Mouse (Mus musculus) myocyte (in vitro differentiated cells): ENCODE measurements at regions not wholly inside any gene's neighbourhood (a gene's known extent, or its start where the extent isn't known, plus 50 kb on each side); places are given as distances from the start of the nearest gene placed in this dataset.

Experiments
- H3K27me3 ChIP-seq: one replicate; pipeline ENCODE4 v1.6.1; 2011; ENCODE audit not compliant: control insufficient read depth, insufficient read depth, insufficient read length
- H3K36me3 ChIP-seq: one replicate; pipeline ENCODE4 v1.6.1; 2011; ENCODE audit not compliant: control insufficient read depth, insufficient read depth
- H3K4me2 ChIP-seq: one replicate; pipeline ENCODE4 v1.6.1; 2011; ENCODE audit warnings: low read depth, control low read depth
- H3K4me3 ChIP-seq: one replicate; pipeline ENCODE4 v1.5.1; 2011; ENCODE audit warnings: mild to moderate bottlenecking, control low read depth, moderate library complexity
- H3K79me2 ChIP-seq: one replicate; pipeline ENCODE4 v1.6.1; 2011; ENCODE audit not compliant: control insufficient read depth, insufficient read depth
- H3ac ChIP-seq: one replicate; pipeline ENCODE4 v1.6.1; 2011; ENCODE audit not compliant: control insufficient read depth, insufficient read length
- CEBPB ChIP-seq: IDR thresholded peaks from 2 replicates; pipeline ENCODE4 v1.6.1; 2011; ENCODE audit warnings: mild to moderate bottlenecking, moderate library complexity; ENCODE audit not compliant: poor library complexity, insufficient read depth, severe bottlenecking
- E2F4 ChIP-seq: IDR thresholded peaks from one replicate; pipeline ENCODE4 v1.6.1; 2011; ENCODE audit warnings: mild to moderate bottlenecking, control low read depth, moderate library complexity; ENCODE audit not compliant: insufficient read depth
- MAX ChIP-seq: IDR thresholded peaks from one replicate; pipeline ENCODE4 v1.6.1; 2011; ENCODE audit warnings: low read depth, mild to moderate bottlenecking, control low read depth
- MYOD1 ChIP-seq, 3 experiments: IDR thresholded peaks; one replicate each; pipeline ENCODE4 v1.6.1; 2011; ENCODE audit warnings: control low read depth in 2 of 3, low read depth in 2 of 3, mild to moderate bottlenecking in 2 of 3, moderate library complexity in 1 of 3; ENCODE audit not compliant: insufficient read length in 2 of 3, control insufficient read depth in 1 of 3
- MYOG ChIP-seq, 3 experiments: IDR thresholded peaks; one replicate each; pipeline ENCODE4 v1.6.1; 2011; ENCODE audit warnings: control low read depth in 2 of 3, low read depth in 2 of 3, mild to moderate bottlenecking in 2 of 3; ENCODE audit not compliant: insufficient read length in 2 of 3, control insufficient read depth in 1 of 3, insufficient read depth in 1 of 3
- POLR2A ChIP-seq: IDR thresholded peaks from one replicate; pipeline ENCODE4 v1.6.1; 2011; ENCODE audit warnings: low read depth, mild to moderate bottlenecking, control low read depth, moderate library complexity; ENCODE audit not compliant: insufficient read length
- POLR2AphosphoS2 ChIP-seq: IDR thresholded peaks from one replicate; pipeline ENCODE4 v1.6.1; 2011; ENCODE audit warnings: low read depth, control low read depth; ENCODE audit not compliant: insufficient read length
- REST ChIP-seq: IDR thresholded peaks from one replicate; pipeline ENCODE4 v1.6.1; 2011; ENCODE audit warnings: mild to moderate bottlenecking, control low read depth, moderate library complexity; ENCODE audit not compliant: insufficient read depth, insufficient read length
- SRF ChIP-seq: IDR thresholded peaks from one replicate; pipeline ENCODE4 v1.6.1; 2011; ENCODE audit warnings: low read depth; ENCODE audit not compliant: control insufficient read depth, insufficient read length
- TCF12 ChIP-seq: IDR thresholded peaks from one replicate; pipeline ENCODE4 v1.6.1; 2011; ENCODE audit warnings: mild to moderate bottlenecking, control low read depth; ENCODE audit not compliant: poor library complexity, insufficient read depth, severe bottlenecking
- TCF3 ChIP-seq: IDR thresholded peaks from one replicate; pipeline ENCODE4 v1.6.1; 2011; ENCODE audit warnings: low read depth, control low read depth; ENCODE audit not compliant: insufficient read length
- USF1 ChIP-seq: IDR thresholded peaks from one replicate; pipeline ENCODE4 v1.6.1; 2011; ENCODE audit warnings: low read depth, mild to moderate bottlenecking, control low read depth, moderate library complexity

GRCm38 (mm10) chr2:159607191-159607590, 726.8 kb downstream of the Gm826 start:
- Histone ChIP-seq H3K4me2 (no peak overlapping the region), H3K27me3 (no peaks in the 10 kb centered on the region), H3ac (no peak overlapping the region), H3K36me3 (no peaks in the 10 kb centered on the region), H3K4me3 (no peak overlapping the region), H3K79me2 (no peaks in the 10 kb centered on the region)
- TF ChIP-seq POLR2A (no peak), TCF3 (no peak), REST (no peak), SRF (no peak), CEBPB (no peak), MYOG (IDR thresholded peaks at IDR 0.05; ENCODE audit: control insufficient read depth in 1 of 3, insufficient read depth in 1 of 3, insufficient read length in 2 of 3, low read depth in 2 of 3) (no peak), MAX (no peak), TCF12 (no peak), USF1 (no peak), E2F4 (no peak), POLR2AphosphoS2 (no peak), MYOD1 (IDR thresholded peaks at IDR 0.05; ENCODE audit: control insufficient read depth in 1 of 3, insufficient read length in 2 of 3, low read depth in 2 of 3) (no peak)

GRCm38 (mm10) chr2:159610451-159610850, 723.5 kb downstream of the Gm826 start:
- TF ChIP-seq SRF, result no peak
- no peak for TF ChIP-seq E2F4
- TF ChIP-seq REST, result no peak
- TF ChIP-seq USF1, result no peak
- TF ChIP-seq POLR2AphosphoS2, result no peak
- no peak for TF ChIP-seq MYOD1 (IDR thresholded peaks at IDR 0.05; ENCODE audit: control insufficient read depth in 1 of 3, insufficient read length in 2 of 3, low read depth in 2 of 3)
- TF ChIP-seq MYOG (IDR thresholded peaks at IDR 0.05; ENCODE audit: control insufficient read depth in 1 of 3, insufficient read depth in 1 of 3, insufficient read length in 2 of 3, low read depth in 2 of 3), result no peak
- H3ac ChIP-seq, result no peak overlapping the region
- H3K27me3 ChIP-seq, result no peaks in the 10 kb centered on the region
- H3K4me3 ChIP-seq, result no peak overlapping the region
- H3K36me3 ChIP-seq, result no peaks in the 10 kb centered on the region
- H3K4me2 ChIP-seq, result no peak overlapping the region
- H3K79me2 ChIP-seq, result no peaks in the 10 kb centered on the region

GRCm38 (mm10) chr2:159616685-159617084, 717.3 kb downstream of the Gm826 start:
- no peaks in the 10 kb centered on the region for H3K27me3 ChIP-seq

GRCm38 (mm10) chr2:159621261-159621660, 712.7 kb downstream of the Gm826 start:
- Histone ChIP-seq H3ac (no peak overlapping the region), H3K27me3 (no peaks in the 10 kb centered on the region), H3K36me3 (no peaks in the 10 kb centered on the region), H3K4me3 (no peak overlapping the region), H3K79me2 (no peaks in the 10 kb centered on the region), H3K4me2 (no peak overlapping the region)
- no peak for TF ChIP-seq MYOD1 (IDR thresholded peaks at IDR 0.05; ENCODE audit: control insufficient read depth in 1 of 3, insufficient read length in 2 of 3, low read depth in 2 of 3)
- no peak for TF ChIP-seq MYOG (IDR thresholded peaks at IDR 0.05; ENCODE audit: control insufficient read depth in 1 of 3, insufficient read depth in 1 of 3, insufficient read length in 2 of 3, low read depth in 2 of 3)
- no peak for TF ChIP-seq POLR2A
- TF ChIP-seq TCF3, result no peak
- no peak for TF ChIP-seq REST
- no peak for TF ChIP-seq USF1
- TF ChIP-seq MAX, result no peak
- TF ChIP-seq CEBPB, result no peak
- TF ChIP-seq TCF12, result no peak
- TF ChIP-seq E2F4, result no peak
- no peak for TF ChIP-seq SRF
- no peak for TF ChIP-seq POLR2AphosphoS2

More at GRCm38 (mm10) chr2:159616685-159617084, 717.3 kb downstream of the Gm826 start:
- no peak overlapping the region for H3K4me3 ChIP-seq
- H3K4me2 ChIP-seq, result no peak overlapping the region
- no peaks in the 10 kb centered on the region for H3K79me2 ChIP-seq
- TF ChIP-seq TCF12, result no peak
- TF ChIP-seq MYOG (IDR thresholded peaks at IDR 0.05; ENCODE audit: control insufficient read depth in 1 of 3, insufficient read depth in 1 of 3, insufficient read length in 2 of 3, low read depth in 2 of 3), result no peak
- no peak for TF ChIP-seq USF1
- TF ChIP-seq MAX, result no peak
- TF ChIP-seq CEBPB, result no peak
- no peak for TF ChIP-seq TCF3
- no peak for TF ChIP-seq MYOD1 (IDR thresholded peaks at IDR 0.05; ENCODE audit: control insufficient read depth in 1 of 3, insufficient read length in 2 of 3, low read depth in 2 of 3)
- no peaks in the 10 kb centered on the region for H3K36me3 ChIP-seq
- no peak overlapping the region for H3ac ChIP-seq

GRCm38 (mm10) chr2:159622141-159622669, 711.8 kb downstream of the Gm826 start:
- no peak for TF ChIP-seq E2F4
- TF ChIP-seq MYOG (IDR thresholded peaks at IDR 0.05; ENCODE audit: control insufficient read depth in 1 of 3, insufficient read depth in 1 of 3, insufficient read length in 2 of 3, low read depth in 2 of 3), result no peak
- Histone ChIP-seq H3K27me3 (no peaks in the 10 kb centered on the region), H3K79me2 (no peaks in the 10 kb centered on the region), H3ac (no peak overlapping the region), H3K4me2 (no peak overlapping the region), H3K4me3 (no peak overlapping the region), H3K36me3 (no peaks in the 10 kb centered on the region)
